Mouse (Mus musculus): ENCODE data around the gene Usp15.

Gene Usp15

GRCm38 (mm10) chr10:123100584-123100983 lies 96.2 kb downstream of the Usp15 start:
- DNase-seq = no peak

GRCm38 (mm10) chr10:123094504-123094903 lies 102.3 kb downstream of the Usp15 start:
- DNase-seq = no peak

- DNase-seq = no peak
These were observed 104.2 kb downstream of the Usp15 start for GRCm38 (mm10) chr10:123092577-123092976.

- peak; percentile 45 for DNase-seq
These were observed 105.1 kb downstream of the Usp15 start for GRCm38 (mm10) chr10:123091737-123092136.

- no peak for DNase-seq
These were observed 107.3 kb downstream of the Usp15 start for GRCm38 (mm10) chr10:123089425-123089930.

- no peak for DNase-seq
These were observed 109.9 kb downstream of the Usp15 start for GRCm38 (mm10) chr10:123086847-123087246.

- no peak for DNase-seq
These were observed 111.7 kb downstream of the Usp15 start for GRCm38 (mm10) chr10:123084900-123085641.

- DNase-seq = no peak
These were observed 112.5 kb downstream of the Usp15 start for GRCm38 (mm10) chr10:123084307-123084706.

- DNase-seq = peak; percentile 96
These were observed 120.4 kb downstream of the Usp15 start, which contains the start of gene Mon2 for GRCm38 (mm10) chr10:123076245-123077023. TSS of gene Mon2 (minus strand) at chr10:123076505.

GRCm38 (mm10) chr10:123075751-123076242 lies 121.0 kb downstream of the Usp15 start:
- no peak for DNase-seq

GRCm38 (mm10) chr10:123071997-123072396 lies 124.8 kb downstream of the Usp15 start:
- no peak for DNase-seq

- DNase-seq = no peak
These were observed 133.8 kb downstream of the Usp15 start for GRCm38 (mm10) chr10:123063021-123063420.

- no peak for DNase-seq
These were observed 136.0 kb downstream of the Usp15 start for GRCm38 (mm10) chr10:123060831-123061230.

- DNase-seq = no peak
These were observed 139.7 kb downstream of the Usp15 start for GRCm38 (mm10) chr10:123057082-123057481.

GRCm38 (mm10) chr10:123056463-123056862 lies 140.3 kb downstream of the Usp15 start:
- DNase-seq = no peak

- no peak for DNase-seq
These were observed 141.4 kb downstream of the Usp15 start for GRCm38 (mm10) chr10:123055205-123056000.
